Mouse (Mus musculus) limb, embryonic 10.5 days (tissue): ENCODE data around the gene Six2. TPM values are rescaled to one million over a fixed set of nuclear protein-coding genes. Genes with fewer than 3 reads are reported as not detected.

Experiments
- DNase-seq: peaks from one replicate; pipeline ENCODE4 v3.0.0-alpha.2; 2017; ENCODE audit warnings: low spot score
- H3K27ac ChIP-seq: fragments of 300-500 bp; sonication (generic); 2 replicates; pipeline ENCODE4 v1.5.1; 2016; ENCODE audit warnings: mild to moderate bottlenecking
- H3K27me3 ChIP-seq: fragments of 300-500 bp; sonication (generic); 2 replicates; pipeline ENCODE4 v1.6.1; 2016; ENCODE audit warnings: low read depth, mild to moderate bottlenecking; ENCODE audit not compliant: poor library complexity, severe bottlenecking
- H3K36me3 ChIP-seq: fragments of 300-500 bp; sonication (generic); 2 replicates; pipeline ENCODE4 v1.6.1; 2016; ENCODE audit warnings: mild to moderate bottlenecking, moderate library complexity
- H3K4me1 ChIP-seq: fragments of 300-500 bp; sonication (generic); 2 replicates; pipeline ENCODE4 v1.6.1; 2016
- H3K4me3 ChIP-seq: fragments of 300-500 bp; sonication (generic); 2 replicates; pipeline ENCODE4 v1.5.1; 2016; ENCODE audit warnings: mild to moderate bottlenecking, moderate library complexity
- H3K9me3 ChIP-seq: fragments of 300-500 bp; sonication (generic); replicated peaks from 2 replicates; pipeline ENCODE4 v1.6.1; 2016; ENCODE audit warnings: mild to moderate bottlenecking
- WGBS: fragments of 180-500 bp; shearing (Covaris S2); methylation state at CpG from one replicate; pipeline ENCODE4 v1.1.7; 2016; 5-methylcytosine and 5-hydroxymethylcytosine counted together
- polyA plus RNA-seq: library from polyadenylated mRNA; unstranded; fragments of >200 nt; fragmentation: Nextera tagmentation; extraction: Ambion mirVana; gene quantifications from 2 replicates; pipeline ENCODE4 v1.2.1, GENCODE M21; 2016

Six2 gene
- polyA plus RNA-seq, 1 experiment from 2014 or later: 2.7 TPM

DNA sequence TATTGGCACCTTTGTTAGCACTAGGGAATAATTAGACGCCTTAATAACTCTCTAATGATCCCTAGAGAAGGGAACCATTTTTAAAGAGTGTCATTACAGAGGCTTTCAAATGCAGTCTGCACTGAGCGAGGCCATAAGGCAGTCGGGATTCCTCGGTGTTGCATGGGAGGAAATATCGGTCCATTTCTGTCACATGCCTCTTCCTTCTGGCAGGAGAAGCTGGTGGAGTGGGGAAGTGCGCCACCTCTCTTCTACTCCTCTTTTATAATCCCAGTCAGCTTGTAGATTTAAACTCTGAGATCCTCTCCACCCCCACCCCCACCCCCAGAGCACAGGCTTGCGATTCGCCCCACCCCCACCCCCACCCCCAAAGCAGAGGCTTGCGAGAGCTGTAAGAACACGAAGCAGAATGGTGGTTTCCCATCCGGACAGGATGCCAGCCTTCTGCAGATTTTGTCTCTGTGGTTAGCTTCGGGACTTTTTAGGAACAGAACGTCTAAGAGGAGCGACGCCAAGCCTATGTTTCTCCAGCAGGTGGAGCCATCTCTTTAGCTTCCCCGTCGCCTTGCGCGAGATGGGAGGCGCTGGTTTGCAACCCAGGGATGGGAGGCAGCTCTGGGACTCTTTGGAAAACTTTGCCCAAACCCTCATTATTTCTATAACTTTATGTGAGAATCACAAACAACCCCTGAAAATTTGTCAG, 23.3 kb downstream of the Six2 start:
- no peak overlapping the region for H3K27ac ChIP-seq
- H3K4me1 ChIP-seq: peaks cover 12% of the 10 kb centered on the region
- H3K4me3 ChIP-seq: peak overlapping the region; percentile 43
- no peaks in the 10 kb centered on the region for H3K36me3 ChIP-seq
- WGBS: 2% methylated on average over 20 of the region's 20 CpGs
- DNase-seq: peak; percentile 82
- H3K27me3 ChIP-seq: peaks cover 93% of the 10 kb centered on the region
- no peaks in the 10 kb centered on the region for H3K9me3 ChIP-seq

GRCm38 (mm10) chr17:85664202-85664601, 23.9 kb downstream of the Six2 start:
- Histone ChIP-seq H3K9me3 (no peaks in the 10 kb centered on the region), H3K36me3 (no peaks in the 10 kb centered on the region), H3K4me3 (no peak overlapping the region), H3K4me1 (peaks cover 12% of the 10 kb centered on the region), H3K27ac (no peak overlapping the region), H3K27me3 (peaks cover 93% of the 10 kb centered on the region)
- no peak for DNase-seq
- 30% methylated on average over 2 of the region's 2 CpGs for WGBS

GRCm38 (mm10) chr17:85661521-85661920, 26.6 kb downstream of the Six2 start:
- Histone ChIP-seq H3K4me3 (no peak overlapping the region), H3K9me3 (no peaks in the 10 kb centered on the region), H3K27ac (no peak overlapping the region), H3K36me3 (no peaks in the 10 kb centered on the region), H3K27me3 (peaks cover 73% of the 10 kb centered on the region), H3K4me1 (peaks cover 12% of the 10 kb centered on the region)
- DNase-seq: no peak
- 70% methylated on average over 5 of the region's 5 CpGs for WGBS

GRCm38 (mm10) chr17:85660016-85660415, 28.1 kb downstream of the Six2 start:
- Histone ChIP-seq H3K4me3 (no peak overlapping the region), H3K27me3 (peaks cover 59% of the 10 kb centered on the region), H3K27ac (no peak overlapping the region), H3K4me1 (peaks cover 8% of the 10 kb centered on the region), H3K36me3 (no peaks in the 10 kb centered on the region), H3K9me3 (no peaks in the 10 kb centered on the region)
- no peak for DNase-seq
- WGBS: 81% methylated on average over 1 of the region's 1 CpGs

DNA sequence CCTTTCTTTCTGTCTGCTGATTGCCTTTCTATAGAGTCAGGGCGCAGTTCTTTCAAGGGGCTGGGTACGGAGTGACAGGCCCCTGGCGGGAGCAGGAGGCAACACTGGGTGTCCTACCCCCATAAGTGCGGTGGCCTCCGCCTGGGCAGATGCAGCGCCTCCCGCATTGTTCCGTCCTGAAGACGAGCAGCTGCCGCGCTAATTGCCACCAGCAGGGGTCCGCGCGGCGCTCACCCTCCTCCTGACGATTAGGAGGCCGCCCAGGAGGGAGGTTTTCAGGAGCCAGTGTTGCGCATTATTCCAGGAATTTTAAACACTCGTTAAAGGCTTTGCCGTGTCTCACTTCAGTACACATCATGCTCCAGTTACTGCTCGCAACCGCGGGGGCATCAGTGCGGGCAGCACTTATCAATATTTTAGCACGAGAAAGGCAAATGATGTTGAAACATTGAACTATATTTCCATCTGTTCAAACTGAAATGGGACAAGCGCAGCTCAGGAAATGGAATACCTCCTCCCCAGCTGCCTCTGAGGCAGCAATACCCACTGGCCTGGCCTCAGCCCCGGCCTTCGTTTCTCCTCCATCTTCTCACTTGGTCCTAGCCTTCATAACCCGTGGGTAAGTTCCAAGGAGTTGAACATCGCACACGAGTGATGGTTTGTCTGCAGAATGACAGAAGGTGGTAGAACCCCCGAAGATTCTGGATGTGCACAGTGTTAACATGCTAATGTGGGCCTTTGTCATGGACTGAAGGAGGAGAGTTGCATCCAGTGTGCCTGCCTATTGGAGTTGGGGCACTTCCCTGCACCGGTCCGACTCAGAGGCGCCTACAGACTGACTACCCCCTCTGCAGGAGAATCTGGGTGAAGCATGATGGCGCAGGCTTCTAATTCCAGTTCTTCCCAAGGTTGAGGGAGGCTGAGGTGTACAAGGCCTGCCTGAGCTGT, 42.1 kb downstream of the Six2 start:
- Histone ChIP-seq H3K27me3 (peaks cover 90% of the 10 kb centered on the region), H3K27ac (no peak overlapping the region; the same call in 1 of the 2 replicates)
- WGBS: 1% methylated on average over 36 of the region's 36 CpGs

DNA sequence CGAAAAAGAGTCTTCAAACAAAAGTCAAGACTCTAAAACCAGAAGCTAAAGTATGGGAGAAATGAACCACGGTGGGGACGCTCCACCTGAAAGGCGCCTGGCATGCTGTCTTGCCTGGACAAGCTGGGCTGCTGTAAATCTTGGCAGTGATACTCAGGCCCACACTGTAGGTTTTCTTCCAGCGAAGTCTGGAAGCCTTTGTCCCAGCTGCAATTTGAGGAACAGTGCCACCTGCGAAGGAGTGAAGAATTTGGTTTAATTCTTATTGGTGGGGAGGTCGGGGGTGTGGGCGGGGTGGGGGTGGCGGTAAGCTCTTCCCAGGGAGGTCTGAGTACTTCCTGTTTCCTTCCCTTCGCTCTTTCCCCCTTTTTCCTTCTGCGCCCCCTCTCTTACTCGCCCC, 42.8 kb downstream of the Six2 start:
- DNase-seq: no peak
- H3K9me3 ChIP-seq: no peaks in the 10 kb centered on the region
- peaks cover 14% of the 10 kb centered on the region for H3K4me1 ChIP-seq
- peak overlapping the region; percentile 44 for H3K4me3 ChIP-seq
- H3K36me3 ChIP-seq: no peaks in the 10 kb centered on the region
- WGBS: 10% methylated on average over 11 of the region's 12 CpGs
- no peak overlapping the region for H3K27ac ChIP-seq
- peaks cover 89% of the 10 kb centered on the region for H3K27me3 ChIP-seq

More for the DNA sequence above, 42.1 kb downstream of the Six2 start:
- Histone ChIP-seq H3K36me3 (no peaks in the 10 kb centered on the region), H3K4me1 (peaks cover 14% of the 10 kb centered on the region), H3K9me3 (no peaks in the 10 kb centered on the region), H3K4me3 (peak overlapping the region; percentile 44)
- peak; percentile 76 for DNase-seq

GRCm38 (mm10) chr17:85637876-85638275, 50.2 kb downstream of the Six2 start:
- H3K27ac ChIP-seq: no peak overlapping the region
- H3K4me1 ChIP-seq: no peaks in the 10 kb centered on the region
- no peak overlapping the region for H3K4me3 ChIP-seq
- peaks cover 86% of the 10 kb centered on the region for H3K27me3 ChIP-seq
- WGBS: 72% methylated on average over 6 of the region's 6 CpGs
- H3K36me3 ChIP-seq: no peaks in the 10 kb centered on the region
- DNase-seq: no peak
- no peaks in the 10 kb centered on the region for H3K9me3 ChIP-seq

Other genes with a start within 250 kb of the Six2 start
- gene Six3, start 74.7 kb downstream of the Six2 start, polyA plus RNA-seq: not detected in 2 replicates